Mouse (Mus musculus) neural tube, embryonic 13.5 days (tissue): Measurements from ENCODE around the gene Ostn. TPM values are rescaled to one million over a fixed set of nuclear protein-coding genes. Genes with fewer than 3 reads are reported as not detected.
"Not testable (repeated sequence)": the region's sequence is repeated elsewhere in the genome, so short reads cannot be mapped to it uniquely, and the experiment has no call there.

Experiments
- ATAC-seq: fragments of 200-750 bp; cut with Nextera tagmentation; 2 replicates; pipeline ENCODE4 v1.8.0; 2017; ENCODE audit warnings: low read depth, mild to moderate bottlenecking, moderate TSS enrichment, moderate library complexity
- H3K27ac ChIP-seq: fragments of 300-500 bp; sonication (generic); replicated peaks from 2 replicates; pipeline ENCODE4 v1.5.1; 2015; ENCODE audit warnings: moderate library complexity, mild to moderate bottlenecking, inconsistent platforms
- H3K27me3 ChIP-seq: fragments of 300-500 bp; sonication (generic); 2 replicates; pipeline ENCODE4 v1.6.1; 2015; ENCODE audit warnings: mild to moderate bottlenecking, inconsistent platforms
- H3K36me3 ChIP-seq: fragments of 300-500 bp; sonication (generic); 2 replicates; pipeline ENCODE4 v1.6.1; 2015; ENCODE audit warnings: mild to moderate bottlenecking, inconsistent platforms
- H3K4me1 ChIP-seq: fragments of 300-500 bp; sonication (generic); replicated peaks from 2 replicates; pipeline ENCODE4 v1.6.1; 2015; ENCODE audit warnings: inconsistent platforms
- H3K4me2 ChIP-seq: fragments of 300-500 bp; sonication (generic); 2 replicates; pipeline ENCODE4 v1.6.1; 2015; ENCODE audit warnings: inconsistent platforms, mild to moderate bottlenecking, moderate library complexity
- H3K4me3 ChIP-seq: fragments of 300-500 bp; sonication (generic); 2 replicates; pipeline ENCODE4 v1.5.1; 2015; ENCODE audit warnings: mild to moderate bottlenecking, inconsistent platforms
- H3K9ac ChIP-seq: fragments of 300-500 bp; sonication (generic); 2 replicates; pipeline ENCODE4 v1.6.1; 2015; ENCODE audit warnings: moderate library complexity, mild to moderate bottlenecking, inconsistent platforms
- H3K9me3 ChIP-seq: fragments of 300-500 bp; sonication (generic); 2 replicates; pipeline ENCODE4 v1.6.1; 2016; ENCODE audit warnings: inconsistent platforms
- WGBS: fragments of 180-500 bp; shearing (Covaris S2); methylation state at CpG from one replicate; pipeline ENCODE4 v1.1.7; 2015; 5-methylcytosine and 5-hydroxymethylcytosine counted together
- polyA plus RNA-seq: library from polyadenylated mRNA; unstranded; fragments of >200 nt; fragmentation: Nextera tagmentation; extraction: Ambion mirVana; gene quantifications from 2 replicates; pipeline ENCODE4 v1.2.1, GENCODE M21; 2015

Ostn gene
- polyA plus RNA-seq = not detected in 2 replicates

GRCm38 (mm10) chr16:27307189-27307588 lies at the start of gene Ostn:
Gene Ostn, plus strand, starts transcription at chr16:27307489.
- 73% methylated on average over 4 of the region's 4 CpGs for WGBS

GRCm38 (mm10) chr16:27268748-27269147 lies 38.5 kb upstream of the Ostn start:
- Histone ChIP-seq H3K4me2 (no peak overlapping the region), H3K27me3 (no peaks in the 10 kb centered on the region), H3K4me3 (no peak overlapping the region), H3K27ac (no peak overlapping the region), H3K9ac (no peak overlapping the region), H3K9me3 (no peaks in the 10 kb centered on the region), H3K36me3 (no peaks in the 10 kb centered on the region), H3K4me1 (no peaks in the 10 kb centered on the region)
- WGBS = 85% methylated on average over 4 of the region's 4 CpGs
- no peak for ATAC-seq

More at GRCm38 (mm10) chr16:27307189-27307588, at the start of gene Ostn:
- ATAC-seq, H3K9me3 ChIP-seq, H3K27ac ChIP-seq, H3K4me2 ChIP-seq, H3K27me3 ChIP-seq, H3K36me3 ChIP-seq, H3K4me1 ChIP-seq, H3K9ac ChIP-seq, H3K4me3 ChIP-seq: not testable (repeated sequence)

GRCm38 (mm10) chr16:27287410-27287809 lies 19.9 kb upstream of the Ostn start:
- Histone ChIP-seq H3K27ac (no peak overlapping the region), H3K4me3 (no peak overlapping the region), H3K4me2 (no peak overlapping the region), H3K9ac (no peak overlapping the region), H3K4me1 (no peaks in the 10 kb centered on the region), H3K36me3 (no peaks in the 10 kb centered on the region), H3K9me3 (no peaks in the 10 kb centered on the region), H3K27me3 (no peaks in the 10 kb centered on the region)
- WGBS = 81% methylated on average over 3 of the region's 3 CpGs
- ATAC-seq = no peak

DNA sequence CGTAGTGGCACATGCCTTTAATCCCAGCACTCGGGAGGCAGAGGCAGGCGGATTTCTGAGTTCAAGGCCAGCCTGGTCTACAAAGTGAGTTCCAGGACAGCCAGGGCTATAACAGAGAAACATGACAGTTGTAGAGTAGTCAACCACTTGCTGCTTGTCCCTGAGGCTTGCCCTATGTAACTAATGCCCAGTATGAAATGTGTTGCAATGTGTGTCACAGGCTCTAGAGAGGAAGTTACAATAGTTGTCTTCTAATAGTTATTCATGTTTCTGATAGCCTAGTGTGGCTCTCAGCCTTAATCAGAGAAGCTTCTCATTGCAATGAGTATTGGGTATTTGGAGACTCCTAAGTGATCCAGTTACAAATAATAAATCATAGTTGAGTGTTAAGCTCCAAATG lies 10.8 kb upstream of the Ostn start:
- Histone ChIP-seq H3K4me1 (no peaks in the 10 kb centered on the region), H3K4me2 (no peak overlapping the region), H3K36me3 (no peaks in the 10 kb centered on the region), H3K27ac (no peak overlapping the region), H3K27me3 (no peaks in the 10 kb centered on the region), H3K9ac (no peak overlapping the region), H3K4me3 (no peak overlapping the region), H3K9me3 (no peaks in the 10 kb centered on the region)
- 91% methylated on average over 3 of the region's 3 CpGs for WGBS
- ATAC-seq = no peak

DNA sequence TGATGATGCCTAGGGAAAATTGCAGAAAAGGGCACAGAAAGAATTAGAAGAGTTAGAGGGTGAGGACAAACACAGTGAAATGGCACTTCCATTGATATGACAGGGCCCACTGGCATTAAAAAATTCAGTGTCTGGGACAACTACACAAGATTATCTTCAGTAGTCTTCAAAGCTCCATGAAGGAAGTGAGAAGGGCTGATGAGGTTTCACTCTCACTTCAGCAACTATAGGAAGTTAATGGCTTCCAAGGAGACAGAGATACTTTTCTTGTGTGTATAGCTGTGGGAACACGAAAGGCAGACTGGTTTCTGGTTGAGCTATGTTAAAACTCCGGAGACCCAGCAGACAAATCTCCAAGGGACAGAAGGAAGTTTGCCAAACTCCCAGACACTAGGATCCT lies 10.4 kb upstream of the Ostn start:
- H3K4me2 ChIP-seq = no peak overlapping the region
- no peaks in the 10 kb centered on the region for H3K36me3 ChIP-seq
- no peaks in the 10 kb centered on the region for H3K27me3 ChIP-seq
- no peak overlapping the region for H3K27ac ChIP-seq
- H3K9me3 ChIP-seq = no peaks in the 10 kb centered on the region
- no peak overlapping the region for H3K4me3 ChIP-seq
- no peaks in the 10 kb centered on the region for H3K4me1 ChIP-seq
- WGBS = 88% methylated on average over 2 of the region's 2 CpGs
- no peak for ATAC-seq
- H3K9ac ChIP-seq = no peak overlapping the region

GRCm38 (mm10) chr16:27319099-27319498 lies 11.8 kb downstream of the Ostn start:
- H3K4me1 ChIP-seq = no peaks in the 10 kb centered on the region
- 91% methylated on average over 1 of the region's 1 CpGs for WGBS
- H3K9ac ChIP-seq = no peak overlapping the region
- no peaks in the 10 kb centered on the region for H3K27me3 ChIP-seq
- H3K4me3 ChIP-seq = no peak overlapping the region
- no peak overlapping the region for H3K27ac ChIP-seq
- no peaks in the 10 kb centered on the region for H3K9me3 ChIP-seq
- ATAC-seq = no peak
- H3K36me3 ChIP-seq = no peaks in the 10 kb centered on the region
- H3K4me2 ChIP-seq = no peak overlapping the region

DNA sequence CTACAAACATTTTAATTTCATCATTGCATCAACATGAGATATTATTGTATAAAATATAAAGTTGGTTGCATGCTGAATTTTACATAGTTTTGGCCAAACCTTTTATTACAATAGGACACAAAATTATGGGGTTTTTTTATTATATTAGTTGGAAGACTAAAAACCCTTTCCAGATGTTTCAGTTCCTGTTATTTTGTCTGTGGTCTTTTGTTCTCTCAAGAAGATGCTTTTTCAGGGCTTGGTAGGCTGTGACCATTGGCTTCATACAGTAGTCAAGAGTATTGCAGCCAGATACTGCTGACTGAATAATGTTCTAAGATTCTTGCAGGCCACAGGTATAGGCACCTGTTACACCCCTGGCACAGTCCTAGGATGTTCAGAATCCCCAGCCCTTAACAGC lies 14.8 kb downstream of the Ostn start:
- H3K4me2 ChIP-seq = no peak overlapping the region
- H3K9me3 ChIP-seq = no peaks in the 10 kb centered on the region
- ATAC-seq = no peak
- no peak overlapping the region for H3K4me3 ChIP-seq
- H3K36me3 ChIP-seq = no peaks in the 10 kb centered on the region
- no peaks in the 10 kb centered on the region for H3K27me3 ChIP-seq
- H3K27ac ChIP-seq = no peak overlapping the region
- no peak overlapping the region for H3K9ac ChIP-seq
- no peaks in the 10 kb centered on the region for H3K4me1 ChIP-seq

DNA sequence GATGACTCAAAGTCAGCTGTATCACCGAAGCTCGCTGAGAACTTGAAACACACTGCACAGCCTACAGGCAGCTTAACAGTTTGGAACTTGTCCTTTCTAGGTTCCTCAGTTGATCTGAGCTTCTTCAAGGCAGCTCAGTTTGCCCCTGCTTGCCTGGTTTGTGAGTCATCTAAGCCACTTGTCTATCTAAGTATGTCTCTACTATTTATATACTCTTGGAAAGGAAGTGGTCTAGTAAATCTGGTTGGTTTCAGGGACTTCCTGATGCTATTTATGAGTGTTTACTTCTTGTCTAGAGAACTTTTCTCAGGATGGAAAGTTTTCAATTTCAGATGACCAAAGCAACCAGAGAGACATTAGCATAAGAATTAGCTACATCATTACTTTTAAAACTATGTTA lies 19.2 kb downstream of the Ostn start:
- no peaks in the 10 kb centered on the region for H3K9me3 ChIP-seq
- H3K4me3 ChIP-seq = no peak overlapping the region
- H3K27me3 ChIP-seq = no peaks in the 10 kb centered on the region
- no peak overlapping the region for H3K27ac ChIP-seq
- no peak for ATAC-seq
- H3K36me3 ChIP-seq = no peaks in the 10 kb centered on the region
- no peaks in the 10 kb centered on the region for H3K4me1 ChIP-seq
- H3K9ac ChIP-seq = no peak overlapping the region
- WGBS = 92% methylated on average over 2 of the region's 2 CpGs
- H3K4me2 ChIP-seq = no peak overlapping the region

GRCm38 (mm10) chr16:27347521-27347920 lies 40.2 kb downstream of the Ostn start:
- no peak for ATAC-seq
- Histone ChIP-seq H3K27me3 (no peaks in the 10 kb centered on the region), H3K4me3 (no peak overlapping the region), H3K36me3 (no peaks in the 10 kb centered on the region), H3K9me3 (no peaks in the 10 kb centered on the region), H3K4me1 (no peaks in the 10 kb centered on the region), H3K27ac (no peak overlapping the region), H3K9ac (no peak overlapping the region), H3K4me2 (no peak overlapping the region)
- WGBS = 72% methylated on average over 3 of the region's 3 CpGs

DNA sequence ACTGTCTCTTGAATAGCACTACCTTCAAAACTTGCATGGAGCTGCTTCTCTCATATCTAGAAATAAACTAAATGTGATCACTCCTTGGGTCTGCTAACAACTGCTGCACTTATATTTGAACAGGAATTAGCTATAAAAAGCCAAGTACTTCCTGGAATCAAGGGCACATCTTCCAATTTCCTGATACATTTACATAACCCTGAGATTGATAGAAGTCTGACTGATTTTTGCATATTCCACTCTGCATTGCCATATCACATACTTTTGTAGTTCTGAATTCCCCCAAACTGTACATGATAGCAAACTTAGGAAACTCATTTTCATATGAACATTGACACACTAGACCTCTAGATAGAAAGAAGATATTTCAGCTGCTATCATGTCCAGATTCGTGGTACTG lies 41.1 kb downstream of the Ostn start:
- Histone ChIP-seq H3K4me1 (no peaks in the 10 kb centered on the region), H3K9me3 (no peaks in the 10 kb centered on the region), H3K9ac (no peak overlapping the region), H3K4me2 (no peak overlapping the region), H3K36me3 (no peaks in the 10 kb centered on the region), H3K27ac (no peak overlapping the region), H3K4me3 (no peak overlapping the region), H3K27me3 (no peaks in the 10 kb centered on the region)
- WGBS = 76% methylated on average over 1 of the region's 1 CpGs
- ATAC-seq = no peak

DNA sequence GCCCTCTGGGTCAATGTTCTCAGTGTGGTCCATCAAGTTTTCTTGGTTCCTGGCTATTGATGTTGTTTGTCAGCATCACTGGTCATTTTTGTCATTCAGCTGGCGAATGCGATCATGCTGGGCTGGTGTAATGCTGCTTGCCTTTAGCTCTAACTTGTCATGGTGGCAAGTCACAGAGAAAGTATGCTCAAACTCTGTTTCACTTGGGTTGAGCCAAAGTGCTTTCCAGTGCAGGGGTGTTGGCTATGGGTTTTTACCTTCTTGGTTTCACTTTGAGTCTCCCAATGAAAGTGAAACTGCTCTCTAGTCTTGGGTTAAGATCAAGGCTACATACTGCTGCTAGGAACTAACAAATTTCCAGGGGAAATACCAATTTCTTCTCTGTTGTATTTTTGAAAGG lies 41.9 kb downstream of the Ostn start:
- no peak overlapping the region for H3K9ac ChIP-seq
- H3K27ac ChIP-seq = no peak overlapping the region
- H3K4me1 ChIP-seq = no peaks in the 10 kb centered on the region
- no peaks in the 10 kb centered on the region for H3K27me3 ChIP-seq
- no peak overlapping the region for H3K4me3 ChIP-seq
- H3K4me2 ChIP-seq = no peak overlapping the region
- no peak for ATAC-seq
- no peaks in the 10 kb centered on the region for H3K36me3 ChIP-seq
- WGBS = 97% methylated on average over 2 of the region's 2 CpGs
- H3K9me3 ChIP-seq = no peaks in the 10 kb centered on the region

- ATAC-seq = no peak
- Histone ChIP-seq H3K27ac (no peak overlapping the region), H3K4me1 (no peaks in the 10 kb centered on the region), H3K4me2 (no peak overlapping the region), H3K36me3 (no peaks in the 10 kb centered on the region), H3K9me3 (no peaks in the 10 kb centered on the region), H3K4me3 (no peak overlapping the region), H3K9ac (no peak overlapping the region), H3K27me3 (no peaks in the 10 kb centered on the region)
- 91% methylated on average over 7 of the region's 7 CpGs for WGBS
Measured at GRCm38 (mm10) chr16:27349878-27350532, 42.7 kb downstream of the Ostn start.

DNA sequence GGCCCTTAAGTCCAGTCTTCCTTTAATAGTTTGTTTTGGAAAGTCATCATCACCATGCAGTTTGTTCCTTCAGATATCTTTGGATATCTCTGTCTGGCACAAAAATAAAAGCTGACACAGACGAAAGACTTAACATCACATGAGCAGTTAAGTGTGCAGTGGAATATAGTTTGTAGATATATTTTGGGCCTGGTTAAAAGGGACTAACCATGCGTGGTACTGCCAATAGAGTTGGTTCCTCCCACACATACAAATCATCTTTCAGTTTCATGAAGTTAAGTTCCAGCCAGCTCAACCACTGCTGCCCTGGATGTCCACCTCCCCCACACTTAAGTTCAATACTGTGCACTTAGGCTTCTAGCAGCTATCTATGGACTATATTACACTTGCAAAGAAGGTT lies 47.2 kb downstream of the Ostn start:
- WGBS = 79% methylated on average over 2 of the region's 2 CpGs
- no peak for ATAC-seq
- Histone ChIP-seq H3K4me1 (no peaks in the 10 kb centered on the region), H3K9me3 (no peaks in the 10 kb centered on the region), H3K9ac (no peak overlapping the region), H3K27ac (no peak overlapping the region), H3K4me3 (no peak overlapping the region), H3K36me3 (no peaks in the 10 kb centered on the region), H3K27me3 (no peaks in the 10 kb centered on the region), H3K4me2 (no peak overlapping the region)
